Mouse (Mus musculus): ENCODE measurements at regions not wholly inside any gene's neighbourhood (a gene's known extent, or its start where the extent isn't known, plus 50 kb on each side); places are given as distances from the start of the nearest gene placed in this dataset.

GRCm38 (mm10) chr5:28002922-28003321 lies 68.2 kb upstream of the Insig1 start:
- no peak for TF ChIP-seq MAX (IDR thresholded peaks at IDR 0.05; ENCODE audit: low read length)
- TF ChIP-seq MEF2A (IDR thresholded peaks at IDR 0.05; ENCODE audit: extremely low read depth, insufficient replicate concordance, low read depth, low read length, poor library complexity, severe bottlenecking), result no peak
- no peak for TF ChIP-seq TBP (IDR thresholded peaks at IDR 0.05; ENCODE audit: low read depth, low read length)
- TF ChIP-seq CTCF (IDR thresholded peaks at IDR 0.05 in 2 of 3, conservative IDR thresholded peaks at IDR 0.05 in 1 of 3; ENCODE audit: control insufficient read depth in 1 of 3, insufficient read depth in 1 of 3, low read depth in 2 of 3, low read length in 3 of 3, poor library complexity in 1 of 3, severe bottlenecking in 1 of 3), result no peak
- no peak for TF ChIP-seq BHLHE40 (IDR thresholded peaks at IDR 0.05; ENCODE audit: borderline replicate concordance, low read depth, low read length)
- TF ChIP-seq CHD2 (IDR thresholded peaks at IDR 0.05; ENCODE audit: low read length), result no peak
- no peak for TF ChIP-seq USF1 (IDR thresholded peaks at IDR 0.05; ENCODE audit: low read depth, low read length)
- TF ChIP-seq GATA1 (IDR thresholded peaks at IDR 0.05; ENCODE audit: low read depth, low read length), result no peak
- no peak for TF ChIP-seq NELFE (IDR thresholded peaks at IDR 0.05; ENCODE audit: low read depth, low read length)

All from MEL (cell line).